Mouse (Mus musculus): ENCODE measurements at regions not wholly inside any gene's neighbourhood (a gene's known extent, or its start where the extent isn't known, plus 50 kb on each side); places are given as distances from the start of the nearest gene placed in this dataset.

DNA sequence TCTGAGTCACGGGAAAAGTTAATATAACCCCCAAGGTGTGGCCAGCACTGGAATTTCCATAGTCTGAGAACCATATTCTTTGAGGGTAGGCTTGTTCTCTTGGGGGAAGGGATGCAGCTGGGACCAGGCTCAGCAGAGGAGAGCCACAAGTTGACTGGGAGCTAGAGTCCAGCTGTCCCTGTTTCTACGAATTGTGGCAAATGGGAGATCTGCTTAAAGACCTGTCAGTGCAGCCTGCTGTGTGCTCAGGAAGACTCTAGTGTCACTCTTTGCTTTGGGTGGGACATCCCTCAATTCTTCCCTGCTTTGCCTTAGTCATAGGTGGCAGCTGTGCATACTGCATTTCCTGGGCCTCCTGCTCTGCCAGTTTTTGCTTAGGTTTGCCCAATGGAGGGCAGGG lies 165.2 kb upstream of the Ctnnb1 start:
- TF ChIP-seq CTCF (IDR thresholded peaks at IDR 0.05; ENCODE audit: low read depth, low read length) (no peak), EP300 (IDR thresholded peaks at IDR 0.05; ENCODE audit: insufficient read depth, low read depth, low read length) (no peak)

Measured in ES-Bruce4 (cell line).